Mouse (Mus musculus) gastrocnemius, postnatal 4 days (tissue): ENCODE results near the gene Pla2g1b. TPM values are rescaled to one million over a fixed set of nuclear protein-coding genes. Genes with fewer than 3 reads are reported as not detected.
"Not testable (repeated sequence)": the region's sequence is repeated elsewhere in the genome, so short reads cannot be mapped to it uniquely, and the experiment has no call there.

Experiments
- DNase-seq, 2 experiments: peaks; one replicate each; pipeline ENCODE4 v3.0.0; 2021 to 2022; ENCODE audit warnings: low spot score in 2 of 2, mixed read lengths in 2 of 2
- long read RNA-seq, 2 experiments: library from polyadenylated mRNA; stranded (forward); transcript quantifications; one replicate each; pipeline ENCODE4 v2.0.0; 2021
- total RNA-seq, 2 experiments: library from RNA; stranded (reverse); gene quantifications; 2 replicates each; pipeline ENCODE4 v1.2.3; 2021

Pla2g1b gene
- not detected for total RNA-seq
- long read RNA-seq, experiment 1, result 0 reads
- long read RNA-seq, experiment 2, result 0 reads

DNA sequence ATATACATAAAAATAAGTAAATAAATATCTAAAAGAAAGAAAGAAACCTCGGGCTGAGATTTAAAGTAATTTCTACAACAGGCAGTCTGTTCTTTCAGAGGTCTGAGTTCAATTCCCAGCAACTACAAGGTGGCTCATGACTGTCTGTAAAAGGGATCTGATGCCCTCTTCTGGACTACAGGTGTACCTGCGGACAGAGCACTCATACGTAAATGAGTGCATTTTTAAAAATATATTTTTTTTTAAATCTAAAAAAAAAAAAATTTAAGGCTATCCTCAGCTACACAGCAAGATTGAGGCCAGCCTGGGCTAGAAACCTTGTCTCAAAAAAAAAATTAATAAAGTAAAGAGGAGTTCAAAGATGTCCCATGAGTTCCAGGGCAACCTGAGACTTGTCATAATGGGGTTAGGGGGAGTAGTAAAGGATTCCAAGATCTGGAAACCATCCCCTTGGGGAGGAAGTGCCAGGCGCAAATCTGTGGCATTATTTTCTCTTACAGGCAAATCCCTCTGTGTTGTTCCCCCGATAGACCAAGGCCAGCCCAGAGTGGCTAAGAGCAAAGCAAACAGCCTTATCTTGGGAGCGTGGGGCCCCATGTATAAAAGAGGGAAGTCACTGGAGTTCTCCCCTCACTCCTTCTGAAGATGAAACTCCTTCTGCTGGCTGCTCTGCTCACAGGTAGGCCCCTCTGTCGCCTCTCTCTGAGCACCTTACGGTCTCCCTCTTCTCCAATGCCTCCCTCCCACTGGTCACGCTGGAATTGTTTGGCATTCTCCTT is at the start of gene Pla2g1b:
Pla2g1b (plus strand) TSS at position 621 of the 779 bp plus-strand sequence.
- no peak for DNase-seq

DNA sequence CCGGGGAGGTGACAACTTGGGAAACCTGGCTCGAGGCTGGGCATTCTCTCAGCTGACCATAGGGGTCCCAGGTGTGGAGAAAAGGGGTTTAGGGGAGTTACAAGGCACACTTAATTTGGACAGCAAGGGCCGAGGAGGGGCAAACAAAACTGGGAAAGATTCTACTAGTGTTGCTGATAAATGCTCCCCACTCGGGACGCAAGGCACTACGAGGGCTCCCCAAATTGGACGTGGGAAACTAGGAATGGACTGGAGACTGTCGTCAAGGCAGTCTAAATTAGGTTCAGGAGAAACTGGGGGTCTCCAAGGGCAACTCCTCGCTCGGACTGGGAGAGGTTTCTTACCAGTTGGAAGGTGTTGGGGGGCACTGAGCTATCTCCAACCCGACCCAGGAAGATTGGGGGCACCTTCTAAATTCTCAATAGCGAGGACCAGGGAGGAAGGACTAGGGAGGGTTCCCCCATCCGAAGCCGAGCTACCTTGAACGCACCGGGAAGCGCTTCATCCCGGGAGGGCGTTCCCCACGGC is 37.2 kb upstream of the Pla2g1b start:
- DNase-seq, result no peak

DNA sequence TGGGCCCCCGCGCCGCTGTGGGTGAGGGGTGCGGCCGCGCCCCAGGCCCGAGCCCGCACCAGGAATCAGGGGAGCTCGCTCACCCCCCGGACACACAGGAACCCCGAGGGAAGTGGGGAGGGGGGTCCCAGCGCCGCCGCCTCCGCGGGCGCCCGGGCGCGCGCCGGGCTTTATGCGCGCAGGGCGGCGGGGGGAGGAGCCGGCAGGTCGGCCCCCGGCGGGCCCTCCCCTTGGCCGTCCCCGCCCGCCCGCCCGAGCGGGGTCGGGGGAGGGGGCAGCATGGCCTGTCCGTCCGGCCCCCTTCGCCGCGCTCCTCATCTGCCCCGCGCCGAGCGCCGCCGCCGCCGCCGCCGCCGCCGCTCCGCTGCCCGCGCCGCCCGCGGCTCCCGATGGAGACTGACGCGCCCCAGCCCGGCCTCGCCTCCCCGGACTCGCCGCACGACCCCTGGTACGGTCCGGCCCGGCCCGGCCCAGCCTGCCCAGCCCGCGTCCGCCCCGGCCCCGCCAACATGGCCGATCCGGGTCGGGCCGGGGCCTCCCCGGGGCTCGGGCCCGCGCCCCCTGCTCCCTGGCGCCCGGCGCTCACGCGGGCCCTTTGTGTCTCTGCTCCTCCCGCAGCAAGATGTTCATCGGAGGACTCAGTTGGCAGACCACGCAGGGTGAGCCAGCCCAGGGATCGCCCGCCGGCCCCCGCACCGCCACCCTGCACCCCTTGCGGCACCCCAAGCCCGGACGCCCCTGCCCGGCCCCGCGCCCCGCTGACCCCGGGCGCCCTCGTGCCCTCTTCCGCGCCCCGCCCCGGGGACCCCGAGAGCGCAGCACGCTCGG is 36.5 kb upstream of the Pla2g1b start, which contains the start of gene Msi1:
Msi1 (plus strand) TSS at position 241 of the 828 bp plus-strand sequence.
- peak in 1 of 2 experiments; percentile 27 for DNase-seq

DNA sequence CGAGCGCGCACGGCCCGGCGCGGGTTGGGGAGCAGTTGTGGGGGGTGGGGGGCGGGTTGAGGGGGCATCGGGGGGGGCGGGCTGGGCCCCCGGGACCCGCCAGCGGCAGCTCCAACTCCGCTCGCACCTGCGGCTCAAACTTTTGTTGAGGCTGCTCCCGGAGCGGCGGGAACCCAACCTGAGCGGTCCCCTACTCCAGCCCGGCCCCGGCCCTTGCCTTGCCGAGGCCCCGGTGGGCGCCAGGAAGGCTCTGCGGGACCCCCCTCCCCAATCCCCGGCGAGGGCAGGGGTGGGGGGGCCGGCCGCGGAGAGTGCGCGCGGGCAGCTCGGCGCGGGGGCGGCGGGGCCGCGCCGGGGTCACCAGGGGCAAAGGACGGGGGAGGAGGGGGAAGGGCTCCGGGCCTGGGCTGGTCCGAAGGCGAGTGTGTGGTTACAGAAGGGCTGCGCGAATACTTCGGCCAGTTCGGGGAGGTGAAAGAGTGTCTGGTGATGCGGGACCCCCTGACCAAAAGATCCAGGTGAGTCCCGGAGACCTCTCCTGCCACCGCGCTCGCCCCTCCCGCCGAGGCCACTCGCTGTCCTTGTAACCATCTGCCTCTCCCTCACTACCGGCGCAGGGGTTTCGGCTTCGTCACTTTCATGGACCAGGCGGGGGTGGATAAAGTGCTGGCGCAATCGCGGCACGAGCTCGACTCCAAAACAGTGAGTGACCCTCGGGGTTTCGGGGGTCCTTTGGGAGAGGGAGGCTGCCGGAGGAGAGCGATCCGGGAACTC is 35.7 kb upstream of the Pla2g1b start:
- DNase-seq, result no peak

DNA sequence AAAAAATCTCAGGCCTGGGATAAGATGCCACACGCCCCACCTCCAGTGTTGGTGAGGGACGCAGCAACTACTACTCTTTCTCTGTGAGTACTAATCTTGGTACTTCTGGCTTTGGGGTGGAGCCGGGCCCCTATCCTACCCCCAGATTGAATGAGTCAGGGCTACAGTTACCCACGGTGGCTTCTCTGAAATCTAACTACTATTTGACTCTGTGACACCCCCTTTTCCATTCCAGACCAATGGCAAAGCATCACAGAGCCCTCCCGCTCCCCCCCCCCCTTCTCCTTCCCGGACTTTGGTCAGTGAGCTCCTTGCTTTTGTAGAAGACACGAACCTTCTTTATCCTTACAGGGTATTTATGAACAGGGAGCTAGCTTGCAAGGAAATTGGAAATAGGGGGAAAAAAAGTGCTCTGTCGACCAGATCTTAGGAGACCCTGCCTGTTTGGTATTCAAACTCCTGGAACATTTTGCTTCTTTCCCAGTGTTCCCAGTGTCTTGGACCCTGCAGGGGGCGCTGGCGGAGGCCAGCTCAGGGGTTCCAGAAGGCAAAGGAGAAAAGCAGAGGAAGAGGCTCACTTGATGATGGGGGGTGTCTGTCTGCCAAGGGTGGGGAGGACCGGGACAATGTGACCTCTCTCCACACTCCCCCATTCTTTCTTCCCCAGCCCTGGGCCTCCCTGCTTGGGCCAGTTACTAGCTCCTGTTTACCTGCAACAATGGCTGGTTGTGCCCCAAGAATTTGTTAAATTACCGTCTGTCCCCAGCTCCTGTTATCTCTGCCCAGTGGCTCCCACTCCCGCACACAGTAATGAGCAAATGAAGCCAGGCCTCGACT is 34.8 kb upstream of the Pla2g1b start:
- DNase-seq, result peak in 1 of 2 experiments; percentile 31

DNA sequence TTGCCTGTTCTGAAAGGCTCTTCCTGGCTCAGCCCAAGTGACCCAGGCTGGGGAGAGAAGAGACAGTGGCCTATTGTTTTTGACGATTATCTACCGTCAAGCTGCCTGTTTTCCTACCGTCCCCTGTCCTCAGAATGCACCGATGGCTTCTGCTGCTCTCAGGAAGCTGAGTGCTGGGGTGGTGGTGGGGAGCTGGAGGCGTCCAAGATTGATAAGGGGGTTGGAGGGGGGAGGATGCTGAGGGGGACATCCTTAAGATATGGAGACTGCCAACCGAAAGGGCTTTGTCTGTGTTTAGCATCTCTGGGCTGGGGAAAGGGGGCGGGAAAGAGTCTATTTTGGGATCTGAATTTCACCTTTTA is 34.2 kb upstream of the Pla2g1b start:
- no peak for DNase-seq

DNA sequence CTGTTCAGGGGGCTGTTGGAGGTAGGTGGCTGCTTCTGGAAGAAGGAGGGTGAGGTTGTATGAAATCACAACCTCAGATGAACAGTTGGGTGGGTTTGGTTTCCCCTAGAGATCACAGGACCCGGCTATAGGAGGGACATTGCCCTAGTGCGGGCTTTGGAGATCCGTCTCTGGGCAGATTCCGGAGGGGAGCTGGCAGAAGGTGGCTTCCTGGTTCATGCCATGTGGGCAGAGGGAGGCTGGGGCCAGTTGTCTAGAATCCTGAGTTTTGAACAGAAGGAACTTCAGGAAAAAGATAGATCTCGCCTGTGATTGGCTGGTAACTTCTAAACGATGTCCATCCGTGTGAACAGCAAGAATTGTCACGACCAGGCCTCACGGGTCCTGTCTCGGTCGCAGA is 33.7 kb upstream of the Pla2g1b start:
- DNase-seq, result no peak

DNA sequence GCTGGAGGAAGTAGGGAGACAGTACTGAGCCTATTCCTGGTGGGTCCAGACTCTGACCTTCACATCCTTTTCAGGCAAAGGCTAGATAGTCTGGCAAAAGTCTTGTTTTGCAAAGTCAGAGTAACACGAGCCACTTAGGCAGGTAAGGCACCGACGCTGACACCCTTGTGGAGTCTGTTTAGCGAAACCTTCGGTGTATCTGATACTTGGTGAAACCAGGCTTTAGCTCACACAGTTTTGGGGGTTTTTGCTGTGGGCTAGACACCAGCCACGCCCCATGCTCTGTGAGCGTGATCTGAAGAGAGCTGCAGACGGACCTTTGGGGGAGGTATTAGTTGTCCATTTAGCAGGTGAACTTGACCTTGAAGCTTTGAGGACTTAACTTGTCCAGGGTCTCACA is 32.9 kb upstream of the Pla2g1b start:
- no peak for DNase-seq

DNA sequence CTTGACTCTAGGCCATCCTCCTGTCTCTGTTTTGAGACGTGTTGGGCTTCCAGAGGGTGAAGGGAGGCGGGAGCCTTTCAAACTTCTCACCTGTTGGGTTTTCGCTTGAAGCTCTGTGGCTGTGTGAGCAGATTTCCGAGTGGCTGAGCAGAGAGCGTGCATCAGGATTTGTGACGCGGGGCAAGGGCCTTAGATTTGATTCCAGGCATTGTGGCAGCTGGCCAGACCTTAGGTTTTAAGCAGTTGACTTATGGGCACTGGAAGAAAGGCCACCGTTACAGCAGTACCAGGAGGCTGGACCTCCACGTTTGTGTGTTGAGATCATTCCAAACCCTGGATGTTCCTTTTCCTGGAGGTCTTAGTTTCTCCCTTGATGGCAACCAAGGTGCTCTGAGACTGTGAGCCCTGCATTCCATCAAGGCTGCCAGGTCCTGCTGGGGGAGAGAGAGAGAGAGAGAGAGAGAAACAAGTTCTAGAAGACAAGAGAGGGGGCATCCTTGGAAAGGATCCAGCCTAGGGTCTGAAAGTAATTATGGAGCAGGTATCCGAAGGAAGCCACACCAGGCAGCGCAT is 31.7 kb upstream of the Pla2g1b start:
- no peak for DNase-seq

DNA sequence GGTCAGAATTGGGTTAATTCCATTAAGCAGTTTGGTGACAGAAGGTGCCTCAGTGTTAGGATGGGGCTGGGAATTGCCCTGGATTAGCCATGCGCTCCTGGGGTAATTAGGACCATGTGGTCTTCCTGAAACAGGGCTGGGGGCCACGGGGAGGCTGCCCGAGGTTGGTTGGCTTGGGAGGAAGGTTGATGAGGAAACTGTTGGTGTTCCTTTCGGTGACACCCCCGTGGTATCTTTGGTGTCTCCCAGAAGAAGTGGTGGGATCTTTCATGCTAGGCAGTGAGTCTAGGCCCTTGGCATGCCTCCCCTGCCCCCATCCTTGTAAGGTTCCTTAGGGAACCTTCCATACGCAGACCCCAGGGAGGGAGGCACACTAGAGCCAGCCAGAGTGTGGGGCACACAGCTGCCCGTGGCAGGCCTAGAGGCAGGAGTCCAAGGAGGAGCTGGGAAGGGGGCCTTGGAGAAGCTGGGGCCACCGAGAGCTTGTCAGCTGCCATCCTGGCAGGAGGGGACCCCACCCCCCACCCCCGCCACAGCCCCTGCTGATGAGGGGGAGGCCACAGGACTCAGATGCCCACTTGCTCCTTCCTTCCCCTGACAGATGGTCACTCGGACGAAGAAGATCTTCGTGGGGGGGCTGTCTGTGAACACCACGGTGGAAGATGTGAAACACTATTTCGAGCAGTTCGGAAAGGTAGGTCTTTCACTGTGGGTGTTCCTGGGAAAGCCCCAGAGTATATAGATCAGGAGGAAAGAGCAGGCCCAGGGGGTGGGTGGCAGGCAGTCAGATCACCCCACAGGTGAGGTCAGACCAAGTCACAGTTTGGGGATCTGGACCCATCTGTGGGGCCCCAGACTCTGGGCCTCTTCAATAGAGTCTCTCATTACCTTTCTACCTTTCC is 31.0 kb upstream of the Pla2g1b start:
- DNase-seq, result no peak

DNA sequence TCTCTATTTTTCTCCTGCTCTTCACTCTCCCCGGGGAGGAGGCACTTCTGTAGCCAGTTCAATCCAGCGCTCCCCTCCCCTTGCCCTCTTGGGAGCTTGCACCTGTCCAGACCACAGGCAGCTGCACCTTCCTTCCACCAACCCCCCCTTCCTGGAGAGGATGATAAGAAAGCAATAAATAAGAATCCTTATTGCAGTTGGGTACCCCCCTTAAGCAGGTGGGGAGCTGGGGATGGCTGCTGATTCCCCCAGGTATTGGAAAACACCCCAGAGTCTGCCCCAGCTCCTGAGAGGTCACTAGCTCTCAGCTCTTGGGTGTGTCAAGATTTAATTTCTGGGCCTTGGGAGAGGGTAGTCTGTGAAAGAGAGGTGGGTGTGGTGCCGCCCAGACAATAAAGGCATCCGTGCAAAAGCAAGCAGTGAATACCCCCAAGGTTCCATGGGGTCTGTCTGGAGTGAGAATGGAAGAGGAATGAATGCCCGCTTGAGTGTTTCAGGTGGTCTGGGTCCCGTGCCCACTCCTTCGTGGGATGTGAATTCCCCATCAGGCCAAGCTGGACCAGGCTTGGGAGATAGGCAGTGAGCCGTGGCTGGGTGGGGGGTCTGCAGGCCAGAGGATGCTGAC is 30.2 kb upstream of the Pla2g1b start:
- no peak for DNase-seq

DNA sequence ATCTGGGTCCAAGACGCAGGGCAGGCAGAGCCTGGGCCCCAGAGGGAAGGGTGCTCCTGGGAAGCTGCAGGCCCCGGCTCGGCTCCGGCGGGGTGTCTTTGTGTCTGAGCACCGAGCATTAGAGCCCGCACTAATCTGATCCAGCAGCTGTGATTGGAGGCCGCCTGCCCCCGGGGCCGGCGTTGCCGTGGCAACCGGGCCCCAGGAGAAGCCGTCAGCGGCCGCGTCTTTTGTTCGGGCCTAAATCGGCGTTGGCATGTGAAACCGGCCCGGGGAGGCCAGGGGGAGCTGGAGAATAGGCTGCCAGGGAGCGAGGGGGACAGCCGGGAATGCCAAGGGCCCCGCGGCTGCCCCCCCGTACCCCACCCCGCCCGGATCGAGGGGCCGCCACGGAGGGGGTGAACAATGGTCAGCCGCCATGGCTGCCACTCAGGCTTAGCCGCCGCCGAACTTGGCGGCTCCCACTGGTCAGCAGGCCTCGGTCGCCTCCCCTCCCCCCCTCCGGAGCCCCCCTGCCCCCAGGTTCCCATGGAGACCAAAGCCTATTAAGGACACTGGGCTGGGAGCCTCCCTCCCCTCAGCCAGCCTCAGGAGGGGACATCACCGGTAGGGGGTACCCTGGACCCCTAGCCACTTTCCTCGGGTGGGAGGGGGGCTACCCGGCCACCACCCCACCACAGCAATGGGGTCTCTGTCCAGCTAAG is 29.5 kb upstream of the Pla2g1b start:
- DNase-seq, result peak in 1 of 2 experiments; percentile 62

DNA sequence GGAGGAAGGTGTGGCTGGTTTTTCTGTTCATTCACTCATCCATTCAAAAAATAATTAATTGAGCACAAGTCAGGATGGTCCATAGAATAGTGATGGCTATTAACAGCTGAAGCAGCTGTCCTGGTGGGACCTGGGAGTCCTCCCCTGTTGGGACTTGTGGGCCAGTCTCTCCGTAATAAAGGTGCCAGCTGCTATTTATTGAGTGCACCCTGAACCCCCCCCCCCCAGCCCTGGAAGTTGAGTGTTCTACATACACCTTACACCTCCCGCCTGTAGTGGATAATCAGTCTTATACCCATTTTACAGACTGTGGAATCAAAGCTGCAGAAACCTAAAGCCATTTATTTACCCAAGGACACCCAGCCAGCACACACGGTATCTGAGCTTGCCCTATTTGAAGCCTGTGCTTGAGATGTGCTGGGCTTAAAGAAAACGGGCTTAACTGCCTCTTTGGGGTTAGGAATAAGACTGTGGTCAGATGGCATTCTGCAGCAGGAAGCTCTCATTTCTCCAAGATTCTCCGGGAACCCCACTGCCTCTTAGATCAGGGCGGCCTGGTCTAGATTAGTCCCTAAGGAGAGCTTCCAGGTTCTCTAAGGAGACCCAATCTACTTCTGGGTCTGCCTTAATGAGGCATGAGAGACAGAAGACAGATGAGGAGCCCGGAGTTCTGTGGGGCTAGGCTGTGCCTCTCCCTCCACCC is 28.7 kb upstream of the Pla2g1b start:
- DNase-seq, result no peak

DNA sequence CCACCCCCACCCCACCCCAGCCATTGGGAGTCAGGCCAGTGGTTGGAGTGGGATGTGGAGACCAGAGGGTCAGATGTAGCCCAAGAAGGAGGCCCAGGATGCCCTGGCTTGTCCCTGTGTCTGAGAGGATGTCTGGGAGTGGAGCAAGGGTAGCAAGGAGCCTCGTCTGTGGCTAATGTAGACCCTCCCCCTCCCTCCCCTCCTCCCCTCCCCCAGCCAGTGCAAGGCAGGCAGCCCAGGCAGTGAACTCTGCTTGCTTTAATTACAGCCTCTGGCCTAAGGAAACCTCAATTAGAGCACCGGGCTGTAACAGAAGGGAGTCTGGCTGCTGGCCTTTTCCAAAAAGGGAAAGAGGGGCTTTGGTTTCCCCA is 28.1 kb upstream of the Pla2g1b start:
- DNase-seq, result no peak

DNA sequence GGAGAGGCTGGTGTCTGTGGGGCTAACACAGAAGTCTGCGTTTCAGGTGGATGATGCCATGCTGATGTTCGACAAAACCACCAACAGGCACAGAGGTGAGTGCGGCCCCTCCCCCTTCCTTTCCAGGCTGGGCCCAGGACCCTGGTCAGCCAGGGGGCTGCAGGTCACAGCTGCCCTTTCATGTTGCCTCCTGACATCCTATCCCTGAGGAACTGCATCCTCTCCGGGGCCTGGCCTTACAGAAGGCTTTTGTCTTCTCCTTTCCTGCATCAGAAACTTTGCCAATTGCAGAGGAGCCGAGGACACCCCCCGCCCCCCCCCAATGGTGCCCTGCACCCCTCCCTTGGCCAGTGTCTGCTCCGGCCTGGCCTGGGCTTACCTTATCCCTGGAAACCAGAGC is 27.4 kb upstream of the Pla2g1b start:
- no peak for DNase-seq

DNA sequence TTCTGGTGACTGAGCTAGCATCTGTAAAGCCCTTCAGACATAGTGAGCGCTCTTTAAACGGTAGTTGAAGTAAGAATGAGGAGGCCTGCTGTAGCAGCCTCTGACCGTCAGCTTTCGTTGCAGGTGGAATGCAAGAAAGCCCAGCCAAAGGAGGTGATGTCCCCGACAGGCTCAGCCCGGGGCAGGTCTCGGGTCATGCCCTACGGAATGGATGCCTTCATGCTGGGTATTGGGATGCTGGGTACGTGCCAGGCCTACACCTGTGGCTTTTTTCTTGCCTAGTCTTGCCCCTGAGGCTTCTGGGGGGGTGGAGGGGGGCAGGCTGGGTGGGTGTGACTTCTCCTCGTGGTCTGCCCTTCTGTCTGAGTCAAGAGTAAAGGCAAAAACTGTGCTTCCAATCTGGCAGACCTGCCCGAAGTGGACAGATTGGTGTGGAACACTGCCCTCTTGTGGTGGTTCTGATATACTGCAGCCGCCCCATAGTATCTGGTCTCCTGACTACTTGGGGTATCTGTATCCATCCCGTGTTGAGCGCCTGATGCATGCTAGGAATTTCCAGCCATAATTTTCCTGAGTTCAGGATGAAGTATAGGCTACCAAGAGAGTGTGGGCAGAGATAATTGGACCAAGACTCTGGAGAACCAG is 24.7 kb upstream of the Pla2g1b start:
- peak in 1 of 2 experiments; percentile 72 for DNase-seq

DNA sequence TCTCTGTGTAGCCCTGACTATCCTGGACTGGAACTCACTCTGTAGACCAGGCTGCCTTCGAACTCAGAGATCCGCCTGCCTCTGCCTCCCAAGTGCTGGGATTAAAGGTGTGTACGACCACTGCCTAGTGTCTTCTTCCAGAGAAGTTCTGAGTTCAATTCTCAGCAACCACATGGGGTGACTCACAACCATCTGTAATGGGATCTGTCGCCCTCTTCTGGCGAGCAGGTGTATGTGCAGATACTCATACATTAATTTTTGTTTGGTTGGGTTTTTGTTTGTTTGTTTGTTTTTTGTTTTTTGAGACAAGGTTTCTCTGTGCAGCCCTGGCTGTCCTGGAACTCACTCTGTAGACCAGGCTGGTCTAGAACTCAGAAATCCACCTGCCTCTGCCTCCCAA is 23.4 kb upstream of the Pla2g1b start:
- DNase-seq, result not testable (repeated sequence)
